Mouse (Mus musculus) megakaryocyte-erythroid progenitor cell, adult 5-6 weeks (primary cell): Measurements from ENCODE around the gene Lrp1. TPM values are rescaled to one million over a fixed set of nuclear protein-coding genes. Genes with fewer than 3 reads are reported as not detected.

Source experiments
- ATAC-seq: replicated peaks from 2 replicates; pipeline ENCODE4 v1.8.0; 2016; ENCODE audit warnings: mild to moderate bottlenecking, inconsistent platforms; ENCODE audit not compliant: severe bottlenecking, poor library complexity, low FRiP score, low TSS enrichment
- total RNA-seq, 2 experiments: library from RNA; stranded (forward) in 1 of 2; stranded (reverse) in 1 of 2; fragments of 200-1000, 215-1000 nt in 1 of 2; fragments of >200 nt in 1 of 2; fragmentation: Nextera tagmentation in 1 of 2; gene quantifications; 2 replicates each; pipeline ENCODE4 v1.2.3; 2014 to 2017

The Lrp1 gene
- total RNA-seq, 2 experiments from 2014 or later: 0.26 TPM; not detected in 1

DNA sequence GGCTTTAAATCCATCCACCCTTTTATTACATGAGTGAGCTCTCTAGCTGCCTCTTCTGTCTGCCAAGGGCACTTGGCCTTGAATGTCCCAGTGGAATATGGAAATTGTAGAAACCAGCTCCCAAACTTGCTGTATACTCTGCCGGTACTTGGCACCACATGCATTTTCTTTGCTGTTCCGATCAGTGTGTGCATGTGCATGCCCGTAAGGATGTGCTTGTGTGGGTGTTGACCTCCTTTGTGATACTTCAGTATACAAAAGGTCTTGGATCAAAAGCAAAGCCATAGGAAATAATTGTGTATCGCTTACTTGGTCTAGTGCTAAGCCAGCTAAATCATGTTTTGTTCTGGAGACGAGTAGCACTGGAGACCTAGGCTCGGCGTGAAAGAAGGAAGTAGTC is 132.1 kb downstream of the Lrp1 start:
- no peak for ATAC-seq

Other genes starting within 250 kb of the Lrp1 start
- gene R3hdm2, start 240.8 kb downstream of the Lrp1 start, total RNA-seq (2014; fragmentation: Nextera tagmentation): 46.8 and 49.9 TPM in 2 replicates
- gene R3hdm2, start 240.8 kb downstream of the Lrp1 start, total RNA-seq (2017): 25.3 and 38.5 TPM in 2 replicates
- gene Stac3, start 119.5 kb downstream of the Lrp1 start, total RNA-seq (2014; fragmentation: Nextera tagmentation): not detected in 2 replicates
- not detected in 2 replicates for gene Stac3, start 119.5 kb downstream of the Lrp1 start, total RNA-seq (2017)
- not detected in 2 replicates for gene Ndufa4l2, start 106.2 kb downstream of the Lrp1 start, total RNA-seq (2014; fragmentation: Nextera tagmentation)
- gene Ndufa4l2, start 106.2 kb downstream of the Lrp1 start, total RNA-seq (2017): not detected in 2 replicates
- gene Shmt2, start 98.7 kb downstream of the Lrp1 start, total RNA-seq (2014; fragmentation: Nextera tagmentation): 159 and 164 TPM in 2 replicates
- gene Shmt2, start 98.7 kb downstream of the Lrp1 start, total RNA-seq (2017): 76.6 and 87.1 TPM in 2 replicates
- not detected in 2 replicates for gene Nxph4, start 86.6 kb downstream of the Lrp1 start, total RNA-seq (2014; fragmentation: Nextera tagmentation)
- gene Nxph4, start 86.6 kb downstream of the Lrp1 start, total RNA-seq (2017): not detected in 2 replicates
- 51.7 and 57.9 TPM in 2 replicates for gene Stat6, start 21.8 kb upstream of the Lrp1 start, total RNA-seq (2014; fragmentation: Nextera tagmentation)
- 32.2 and 35.3 TPM in 2 replicates for gene Stat6, start 21.8 kb upstream of the Lrp1 start, total RNA-seq (2017)
- gene Nemp1, start 45.8 kb upstream of the Lrp1 start, total RNA-seq (2014; fragmentation: Nextera tagmentation): 19.4 and 22.7 TPM in 2 replicates
- gene Nemp1, start 45.8 kb upstream of the Lrp1 start, total RNA-seq (2017): 17.6 and 35.2 TPM in 2 replicates
- 0.99 TPM in 1 of 2 replicates, not detected in the other for gene Nab2, start 47.4 kb upstream of the Lrp1 start, total RNA-seq (2014; fragmentation: Nextera tagmentation)
- gene Nab2, start 47.4 kb upstream of the Lrp1 start, total RNA-seq (2017): 1.1 and 2.2 TPM in 2 replicates
- gene Myo1a, start 84.0 kb upstream of the Lrp1 start, total RNA-seq (2014; fragmentation: Nextera tagmentation): 0.79 and 1.4 TPM in 2 replicates
- gene Myo1a, start 84.0 kb upstream of the Lrp1 start, total RNA-seq (2017): not detected in 2 replicates
- gene Tac2, start 103.3 kb upstream of the Lrp1 start, total RNA-seq (2014; fragmentation: Nextera tagmentation): 3.5 and 9.5 TPM in 2 replicates
- 0.91 and 2.3 TPM in 2 replicates for gene Tac2, start 103.3 kb upstream of the Lrp1 start, total RNA-seq (2017)
- 6.9 and 10.2 TPM in 2 replicates for gene Zbtb39, start 118.4 kb upstream of the Lrp1 start, total RNA-seq (2014; fragmentation: Nextera tagmentation)
- gene Zbtb39, start 118.4 kb upstream of the Lrp1 start, total RNA-seq (2017): 3.0 and 3.4 TPM in 2 replicates
- not detected in 2 replicates for gene Gpr182, start 130.6 kb upstream of the Lrp1 start, total RNA-seq (2014; fragmentation: Nextera tagmentation)
- not detected in 2 replicates for gene Gpr182, start 130.6 kb upstream of the Lrp1 start, total RNA-seq (2017)
- 0.24 TPM in 1 of 2 replicates, not detected in the other for gene Rdh1, start 138.6 kb upstream of the Lrp1 start, total RNA-seq (2014; fragmentation: Nextera tagmentation)
- 0.05 TPM in 1 of 2 replicates, not detected in the other for gene Rdh1, start 138.6 kb upstream of the Lrp1 start, total RNA-seq (2017)
- not detected in 2 replicates for gene Rdh16f1, start 138.6 kb upstream of the Lrp1 start, total RNA-seq (2014; fragmentation: Nextera tagmentation)
- not detected in 2 replicates for gene Rdh16f1, start 138.6 kb upstream of the Lrp1 start, total RNA-seq (2017)
- gene Rdh9, start 155.2 kb upstream of the Lrp1 start, total RNA-seq (2014; fragmentation: Nextera tagmentation): 0.79 TPM in 1 of 2 replicates, not detected in the other
- 0.76 TPM in 1 of 2 replicates, not detected in the other for gene Rdh9, start 155.2 kb upstream of the Lrp1 start, total RNA-seq (2017)
- gene Rdh16, start 180.0 kb upstream of the Lrp1 start, total RNA-seq (2014; fragmentation: Nextera tagmentation): not detected in 2 replicates
- not detected in 2 replicates for gene Rdh16, start 180.0 kb upstream of the Lrp1 start, total RNA-seq (2017)
- not detected in 2 replicates for gene Rdh19, start 228.8 kb upstream of the Lrp1 start, total RNA-seq (2014; fragmentation: Nextera tagmentation)
- not detected in 2 replicates for gene Rdh19, start 228.8 kb upstream of the Lrp1 start, total RNA-seq (2017)
- gene Rdh16f2, start 245.3 kb upstream of the Lrp1 start, total RNA-seq (2014; fragmentation: Nextera tagmentation): not detected in 2 replicates
- not detected in 2 replicates for gene Rdh16f2, start 245.3 kb upstream of the Lrp1 start, total RNA-seq (2017)